Mouse (Mus musculus) adrenal gland (tissue): ENCODE results near the gene Ptk7.

Experiments
- intact Hi-C: fragments of 180-260 bp; cut with DNase I; formaldehyde crosslinking; loops from one replicate; pipeline ENCODE4 v1.15.1; 2025

Gene Ptk7

DNA sequence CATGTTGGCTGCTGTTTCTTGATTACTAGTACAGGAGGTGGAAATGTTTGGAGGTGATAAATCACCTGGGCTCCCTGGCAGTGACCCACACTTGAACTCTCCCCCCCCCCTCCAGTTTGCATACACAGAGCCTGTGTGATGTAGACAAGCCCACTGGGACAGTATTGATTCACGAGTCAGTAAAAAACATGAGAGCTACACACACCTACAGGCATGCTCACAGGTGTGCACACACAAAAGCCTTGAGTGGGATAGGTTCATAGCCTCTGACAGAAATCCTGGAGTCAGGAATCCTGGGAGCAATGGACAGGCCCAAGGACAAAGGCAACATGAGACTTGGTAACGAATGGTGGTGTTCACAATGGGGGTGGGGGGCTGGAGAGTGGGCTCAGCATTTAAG lies 17.1 kb downstream of the Ptk7 start:
- intact Hi-C loops = no loop called here

DNA sequence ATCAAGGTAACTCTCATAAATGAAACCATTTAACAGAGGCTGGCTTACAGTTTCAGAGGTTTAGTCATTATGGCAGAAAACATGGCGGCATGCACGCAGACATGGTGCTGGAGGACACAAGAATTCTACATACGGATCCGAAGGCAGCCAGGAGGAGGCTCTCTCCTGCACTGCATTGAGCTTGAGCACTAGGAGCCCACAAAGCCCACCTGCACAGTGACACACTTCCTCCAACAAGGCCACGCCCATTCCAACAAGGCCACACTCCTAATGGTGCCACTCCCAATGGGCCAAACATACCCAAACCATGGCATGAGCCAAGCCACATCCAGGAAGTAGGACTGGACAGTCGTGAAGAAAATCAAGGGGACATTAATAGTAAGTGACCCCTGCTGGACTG lies 18.0 kb downstream of the Ptk7 start:
- intact Hi-C loops = no loop called here

DNA sequence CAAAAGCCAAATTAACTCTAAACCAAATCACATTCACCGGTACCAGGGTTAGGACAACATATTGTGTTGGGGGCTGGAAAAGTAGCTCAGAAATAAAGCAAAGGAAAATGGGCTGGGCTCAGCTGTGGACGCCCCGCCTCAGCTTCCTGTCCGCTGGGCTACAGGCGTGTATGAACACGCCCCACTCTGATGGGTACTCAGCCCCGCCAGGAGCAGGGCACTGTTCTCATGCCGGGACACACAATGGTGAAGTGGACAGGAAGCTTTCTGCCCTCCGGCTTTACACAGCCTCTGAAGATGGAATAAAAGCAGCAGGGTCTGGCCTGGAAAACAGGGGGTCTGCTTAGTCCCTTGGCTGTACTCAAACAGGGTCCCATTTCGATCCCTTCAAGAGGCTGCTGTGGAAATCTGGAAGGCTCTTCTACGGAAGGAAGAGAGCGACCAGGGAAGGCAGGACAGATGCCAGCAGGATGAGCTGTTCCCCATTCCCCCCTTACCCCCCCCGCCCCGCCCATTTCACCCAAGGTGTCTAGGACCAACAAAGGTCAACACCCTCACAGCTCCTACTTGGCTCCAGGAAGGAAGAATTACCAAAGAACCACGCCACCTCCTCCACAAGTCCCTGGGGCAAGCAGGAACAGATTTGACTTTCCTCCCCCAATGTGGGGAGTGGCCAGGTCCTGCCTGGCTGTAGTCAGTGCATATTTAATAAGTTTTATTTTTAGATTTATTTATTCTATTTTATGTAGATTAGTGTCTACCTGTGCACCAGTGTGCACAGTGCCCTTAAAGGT lies 19.4 kb downstream of the Ptk7 start:
- intact Hi-C loops = no loop called here

DNA sequence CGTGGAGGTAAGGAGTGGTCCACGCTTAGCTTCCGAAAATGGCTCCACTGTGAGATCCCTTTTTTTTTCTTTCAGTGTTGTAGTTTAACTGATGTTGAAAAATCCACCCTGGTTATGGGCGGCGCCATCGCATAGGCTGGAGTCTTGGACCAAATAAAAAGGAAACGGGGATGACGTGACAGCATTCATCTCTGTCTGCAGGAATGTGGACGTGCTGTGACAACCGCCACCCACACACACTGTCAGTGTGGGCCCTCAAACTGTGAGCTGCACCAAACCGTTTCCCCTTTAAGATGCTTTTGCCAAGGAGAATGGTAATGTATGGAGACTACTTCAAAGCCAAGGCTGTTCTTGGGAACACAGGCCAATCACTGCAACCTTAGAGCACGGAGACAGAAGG lies 23.3 kb downstream of the Ptk7 start:
- intact Hi-C loops = no loop called here

DNA sequence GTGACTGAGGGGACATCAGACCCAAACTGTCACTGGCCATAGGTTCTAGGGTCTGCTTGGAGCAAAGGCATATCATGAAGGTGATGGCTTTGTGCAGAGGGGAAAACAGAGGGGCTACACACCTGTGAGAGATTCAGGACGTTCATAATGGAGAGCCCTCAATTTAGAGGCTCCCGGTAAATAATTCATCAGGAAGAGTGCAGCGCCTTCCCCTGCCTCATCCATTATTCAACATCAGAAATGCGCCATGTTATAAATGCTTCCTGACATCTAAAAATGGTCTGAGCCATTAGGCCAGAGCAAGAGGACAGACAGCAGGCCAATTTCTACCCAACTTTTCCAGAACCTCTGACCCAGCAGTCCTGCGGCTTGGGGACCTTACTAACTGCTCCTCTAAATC lies 24.2 kb downstream of the Ptk7 start:
- intact Hi-C loops = no loop called here

DNA sequence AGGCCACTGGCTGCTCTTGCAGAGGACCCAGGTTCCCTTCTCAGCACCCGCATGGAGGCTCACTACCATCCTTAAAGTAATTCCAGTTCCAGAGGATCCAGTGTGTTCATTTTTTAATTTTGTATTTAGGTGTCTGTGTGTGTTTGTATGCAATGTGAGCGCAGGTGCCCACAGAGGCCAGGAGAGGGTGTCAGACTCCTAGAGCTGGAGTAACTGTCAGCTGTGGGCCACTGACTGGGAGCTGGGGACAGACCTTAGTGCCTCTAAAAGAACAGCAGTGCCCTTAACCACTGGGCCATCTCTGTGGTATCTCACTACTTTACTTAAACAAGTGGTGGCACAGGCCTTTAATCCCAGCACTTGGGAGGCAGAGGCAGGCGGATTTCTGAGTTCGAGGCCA lies 26.1 kb downstream of the Ptk7 start:
- intact Hi-C loops = loop anchor here (5.0 kb wide), 1 partner anchor 34 kb away; no protein-coding TSS in a partner anchor

DNA sequence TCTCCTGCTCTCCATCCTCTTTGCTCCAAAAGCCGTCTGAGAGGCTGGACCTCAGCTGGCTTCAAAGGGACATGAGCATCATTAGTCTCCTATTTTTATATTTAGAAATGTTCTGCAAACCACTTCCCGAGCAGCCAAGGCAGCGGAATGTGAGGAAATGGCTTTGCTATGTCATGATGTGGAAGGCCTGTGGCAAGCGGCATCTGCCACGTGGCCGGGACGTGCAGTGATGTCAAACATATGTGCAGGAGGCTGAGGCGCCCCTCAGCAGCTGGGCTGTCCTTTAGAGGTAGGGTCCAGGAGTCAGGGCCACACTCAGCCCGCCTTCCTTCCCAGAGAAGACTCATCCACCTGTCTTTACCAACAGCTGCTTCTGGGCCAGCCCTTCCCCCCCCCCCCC lies 27.1 kb downstream of the Ptk7 start:
- intact Hi-C loops = loop anchor here (5.0 kb wide), 1 partner anchor 35 kb away; no protein-coding TSS in a partner anchor

DNA sequence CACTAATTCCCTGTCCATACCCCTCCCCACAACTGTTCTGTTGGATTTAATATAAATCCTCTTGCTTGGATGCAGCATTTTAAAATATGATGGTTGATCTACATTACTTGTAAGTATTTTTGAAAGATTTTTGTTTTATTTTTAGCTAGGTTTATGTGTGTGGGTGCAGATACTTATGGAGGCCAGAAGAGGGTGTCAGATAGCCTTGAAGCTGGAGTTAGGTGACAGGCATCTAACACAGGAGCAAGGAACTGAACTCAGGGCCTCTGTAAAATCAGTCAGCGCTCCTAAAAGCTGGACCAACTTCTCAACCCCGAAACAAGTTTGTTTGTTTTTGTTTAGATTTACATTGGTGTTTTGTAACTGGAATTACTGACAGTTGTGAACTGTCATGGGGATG lies 28.7 kb downstream of the Ptk7 start:
- intact Hi-C loops = loop anchor here (5.0 kb wide), 1 partner anchor 37 kb away; no protein-coding TSS in a partner anchor

DNA sequence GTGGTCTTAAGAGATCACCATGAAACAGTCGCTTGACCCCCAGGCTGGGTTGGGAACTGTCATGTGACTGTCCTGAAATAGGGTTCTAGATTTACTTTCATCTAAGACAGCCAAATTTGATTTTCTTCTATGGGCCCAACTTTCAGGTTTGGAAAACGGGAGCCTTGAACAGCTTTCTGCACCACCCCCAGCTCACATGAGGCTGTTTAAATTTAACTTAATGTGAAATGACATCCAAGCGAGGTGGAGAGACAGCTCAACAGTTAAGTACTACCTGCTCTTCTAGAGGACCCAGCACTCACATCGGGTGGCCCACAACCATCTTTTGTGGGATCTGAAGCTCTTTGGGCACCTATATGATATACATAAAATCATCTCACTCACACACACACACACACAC lies 30.3 kb downstream of the Ptk7 start:
- intact Hi-C loops = no loop called here

DNA sequence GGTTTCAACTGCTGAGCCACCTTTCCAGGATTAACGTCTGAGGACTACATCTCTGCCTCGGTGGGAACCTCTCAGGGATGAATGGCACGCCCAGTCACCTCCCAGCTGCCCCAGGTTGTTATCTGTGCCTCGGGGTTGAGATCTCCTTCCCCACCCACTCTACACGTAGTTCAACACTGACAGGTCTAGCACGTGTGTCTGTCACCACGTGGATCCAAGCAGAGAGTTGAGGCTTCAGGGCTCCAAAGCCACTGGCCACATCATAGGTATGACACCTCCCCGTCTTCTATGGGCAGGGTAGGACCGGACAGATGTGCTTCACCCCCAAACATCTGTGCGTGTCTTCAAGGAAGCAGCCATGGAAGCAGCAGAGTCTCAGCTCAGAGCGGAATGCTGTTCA lies 31.3 kb downstream of the Ptk7 start:
- intact Hi-C loops = no loop called here

DNA sequence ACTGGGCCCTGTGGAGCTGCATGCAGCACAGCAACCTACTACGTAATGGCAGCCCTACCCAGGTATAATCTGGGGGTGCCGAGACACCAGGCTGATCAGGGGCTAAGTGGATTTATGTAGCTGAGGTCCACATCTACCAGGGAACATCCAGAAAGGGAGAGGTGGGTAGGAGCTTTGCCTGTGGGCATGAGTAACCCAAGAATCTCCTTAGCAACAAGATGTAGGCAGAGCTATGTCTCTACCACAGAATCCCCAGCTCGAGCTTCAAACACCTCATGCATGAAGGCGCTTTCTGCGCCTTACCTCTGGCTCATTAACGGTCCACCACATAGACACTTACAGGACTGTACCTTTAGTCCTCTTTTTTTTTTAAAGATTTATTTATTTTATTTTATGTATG lies 34.0 kb downstream of the Ptk7 start:
- intact Hi-C loops = no loop called here

DNA sequence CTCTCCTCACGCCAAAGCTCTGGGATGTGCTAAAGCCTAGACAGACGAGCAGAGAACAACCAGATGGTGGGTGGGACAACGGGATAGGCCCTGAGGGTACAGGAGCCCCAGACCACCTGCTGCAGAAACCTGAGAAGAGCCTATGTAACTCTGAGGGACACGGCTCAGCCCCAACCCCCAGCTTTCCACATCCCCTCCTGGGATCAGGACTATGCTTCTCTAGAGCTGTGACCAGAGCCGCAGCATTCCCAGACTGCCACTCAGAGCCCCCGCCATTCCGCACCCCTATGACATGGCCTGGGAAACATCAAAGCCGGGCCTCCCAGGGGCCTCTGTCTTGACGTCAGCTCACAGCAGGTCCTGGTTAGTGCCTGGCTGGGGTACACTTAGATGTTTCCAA lies 34.7 kb downstream of the Ptk7 start:
- intact Hi-C loops = no loop called here

DNA sequence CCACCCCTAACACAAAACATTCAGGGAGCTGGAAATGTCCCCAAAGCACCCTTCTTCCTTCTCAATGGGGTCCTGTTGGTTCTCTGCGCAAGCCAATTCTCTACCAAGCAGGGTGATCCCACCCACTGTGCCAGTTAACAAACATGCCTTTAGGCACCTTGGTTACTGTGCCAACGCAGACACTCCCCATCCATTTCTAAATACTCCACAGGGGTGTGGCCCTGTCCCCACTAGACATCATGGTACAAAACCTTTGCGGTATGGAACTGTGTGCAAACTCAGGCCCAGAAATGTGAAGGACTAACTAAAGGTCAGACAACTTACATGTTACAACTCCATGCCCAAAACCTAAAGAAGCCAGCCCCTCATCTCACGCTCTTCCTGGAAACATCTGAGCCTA lies 36.2 kb downstream of the Ptk7 start:
- intact Hi-C loops = no loop called here

DNA sequence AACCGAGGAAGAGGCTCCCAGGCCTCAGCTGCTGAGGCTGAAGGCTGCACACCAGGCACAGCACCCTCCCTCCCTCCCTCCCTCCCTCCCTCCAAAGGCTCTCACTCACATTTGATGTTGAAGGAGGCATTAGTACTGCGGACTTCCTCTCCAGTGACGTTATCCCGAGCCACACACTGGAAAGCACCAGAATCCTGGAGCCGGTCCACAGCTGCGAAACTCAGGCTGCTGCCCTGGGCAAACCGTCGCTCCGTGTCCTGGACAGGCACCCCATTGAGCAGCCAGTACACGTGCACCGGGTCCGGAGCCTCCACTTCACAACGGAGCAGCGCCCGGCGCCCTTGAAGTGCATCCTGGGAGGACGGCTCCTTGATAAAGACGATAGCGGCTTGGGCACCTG lies 37.9 kb downstream of the Ptk7 start:
- intact Hi-C loops = no loop called here

DNA sequence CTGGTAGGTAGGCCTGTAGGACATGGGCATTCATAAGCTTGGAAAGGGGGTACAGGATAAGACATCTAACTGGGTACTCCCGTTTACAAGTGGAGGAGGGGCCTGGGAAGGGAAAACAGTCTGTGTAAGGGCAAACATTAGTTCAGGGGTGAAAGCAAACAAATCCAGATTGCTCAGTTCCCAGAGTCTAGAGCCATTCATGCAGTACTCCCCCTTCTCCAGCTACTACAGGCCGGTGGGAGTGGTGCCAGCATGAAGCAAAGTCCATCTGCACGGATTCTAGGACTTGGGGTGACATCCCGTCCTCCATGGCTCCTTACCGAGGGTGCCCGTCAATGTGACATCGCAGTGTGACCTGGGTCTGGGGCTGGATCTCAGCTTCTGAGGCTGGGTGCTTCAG lies 38.9 kb downstream of the Ptk7 start:
- intact Hi-C loops = no loop called here

DNA sequence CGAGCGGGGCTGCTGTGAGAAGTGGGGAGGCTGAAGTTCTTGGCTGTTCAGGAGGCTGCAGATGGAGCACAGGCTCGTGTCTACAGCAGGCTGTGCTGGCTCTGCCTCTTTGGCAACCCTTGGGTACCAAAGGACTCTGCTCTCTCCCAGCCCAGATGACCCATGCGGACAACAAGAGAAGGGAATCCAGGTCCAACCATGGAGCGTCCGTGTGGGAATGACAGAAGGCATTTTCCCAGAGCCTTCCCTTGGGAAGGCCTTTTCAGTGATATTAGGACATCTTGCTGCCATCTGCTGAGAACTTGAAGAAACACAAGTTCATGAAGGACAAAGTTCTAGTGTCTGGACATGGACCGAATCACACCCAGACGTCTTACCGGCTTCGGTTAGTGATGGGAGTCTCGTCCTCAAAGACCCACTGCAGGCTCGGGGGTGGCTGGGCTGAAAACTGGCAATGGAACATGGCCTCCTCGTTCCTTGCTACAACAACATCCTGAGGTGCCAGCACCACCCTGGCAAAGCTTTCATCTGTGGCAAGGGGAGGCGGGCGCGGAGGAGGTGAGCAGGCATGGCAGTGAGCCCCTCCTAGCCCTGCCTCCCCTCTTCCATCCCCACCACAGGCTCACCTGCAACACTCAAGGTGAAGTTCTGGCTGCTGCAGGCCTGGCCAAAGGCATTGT lies 39.5 kb downstream of the Ptk7 start:
- intact Hi-C loops = loop anchor here (5.0 kb wide), 1 partner anchor 62 kb away; no protein-coding TSS in a partner anchor

DNA sequence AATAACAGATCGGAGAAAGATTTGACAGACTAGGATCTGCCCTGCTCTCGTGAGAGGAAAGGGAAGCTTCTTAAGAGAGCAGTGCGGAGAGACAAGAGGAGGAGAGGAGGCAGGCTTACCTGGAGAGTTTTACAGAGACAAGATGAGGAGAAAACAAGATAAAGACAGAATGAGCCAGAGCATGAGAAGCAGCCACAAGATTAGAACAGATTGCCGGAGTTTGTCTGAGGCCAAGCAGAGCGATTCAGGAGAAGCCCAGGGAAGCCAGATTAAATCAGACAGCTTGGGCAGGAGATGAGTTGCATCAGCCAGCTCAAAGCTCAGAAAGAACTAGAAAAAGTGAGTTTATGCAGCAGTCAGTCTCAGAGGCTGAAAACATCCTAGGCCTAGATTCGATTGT lies 40.4 kb downstream of the Ptk7 start:
- intact Hi-C loops = loop anchor here (5.0 kb wide), 1 partner anchor 62 kb away; no protein-coding TSS in a partner anchor

DNA sequence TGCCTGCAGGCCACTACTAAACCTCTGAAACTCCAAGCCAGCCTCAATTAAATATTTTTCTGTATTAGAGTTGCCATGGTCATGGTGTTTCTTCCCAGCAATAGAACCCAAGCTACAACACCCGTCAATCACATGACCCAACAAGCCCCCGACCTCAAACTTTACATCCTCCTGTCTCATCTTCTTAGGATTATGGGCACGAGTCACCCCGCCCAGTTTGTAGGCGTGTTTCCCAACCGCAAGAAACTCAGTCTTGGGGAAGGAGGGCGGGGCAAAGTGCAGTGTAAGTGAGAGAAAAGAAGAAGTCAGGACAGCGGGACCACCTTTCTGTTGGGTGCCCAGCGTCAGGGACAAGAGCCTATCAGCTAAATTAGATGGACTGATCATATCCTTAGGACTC lies 41.1 kb downstream of the Ptk7 start:
- intact Hi-C loops = loop anchor here (5.0 kb wide), 1 partner anchor 61 kb away; no protein-coding TSS in a partner anchor

DNA sequence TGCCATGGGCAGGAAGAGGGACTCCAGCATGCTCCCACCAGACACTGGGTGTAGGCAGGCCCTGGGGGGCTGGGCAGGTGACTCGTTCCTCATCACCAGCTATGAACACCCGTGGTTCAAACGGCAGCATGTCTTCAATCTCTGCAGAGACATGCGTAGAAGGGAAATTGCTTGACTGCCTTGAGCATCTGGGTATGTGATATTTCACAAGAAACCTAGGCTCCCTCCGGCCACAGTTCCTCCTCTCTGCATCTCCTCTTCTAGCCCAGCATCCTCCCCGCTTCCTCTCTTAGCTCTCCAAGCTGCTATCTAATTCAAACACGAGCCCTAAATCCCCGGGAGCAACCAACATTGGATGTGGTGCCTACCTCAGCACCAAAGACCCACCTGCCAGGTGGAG lies 43.0 kb downstream of the Ptk7 start:
- intact Hi-C loops = loop anchor here (5.0 kb wide), 1 partner anchor 59 kb away; no protein-coding TSS in a partner anchor

DNA sequence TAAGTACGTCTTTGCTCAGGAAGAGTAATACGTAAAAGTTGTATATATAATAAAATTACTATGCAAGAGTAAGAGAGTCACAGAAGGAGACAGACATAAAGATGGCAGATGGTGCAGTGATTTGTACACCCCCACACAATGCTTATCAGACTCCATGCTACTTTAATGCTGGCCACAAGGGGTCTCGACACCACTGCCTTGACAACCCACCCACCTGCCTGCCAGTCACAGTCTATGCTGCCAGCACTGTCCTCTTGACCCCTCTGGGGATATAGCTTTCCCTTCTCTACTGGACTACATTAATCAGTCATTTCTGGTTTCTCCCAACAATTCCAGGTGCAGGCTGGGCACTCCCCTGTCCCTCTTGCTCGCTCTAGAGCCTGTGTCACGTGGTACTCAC lies 50.7 kb downstream of the Ptk7 start:
- intact Hi-C loops = no loop called here

DNA sequence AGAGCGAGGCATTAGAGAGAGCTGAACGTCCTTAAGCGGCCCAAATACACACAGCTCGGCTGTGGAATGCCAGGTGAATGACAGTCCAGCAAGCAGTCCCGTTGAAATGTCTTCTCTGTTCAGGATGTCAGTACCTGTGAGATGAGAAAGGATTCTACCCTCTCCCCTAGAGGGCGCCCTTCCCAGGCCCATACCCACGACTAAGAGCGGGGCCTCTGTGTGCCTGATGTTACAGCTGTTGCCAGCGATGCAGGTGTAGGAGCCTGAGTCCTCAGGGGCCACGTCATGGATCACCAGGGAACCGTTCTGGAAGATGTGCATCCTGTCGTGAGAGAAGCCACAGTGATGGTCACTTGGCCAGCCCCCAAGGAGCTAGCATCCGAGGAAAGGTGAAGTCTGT lies 53.2 kb downstream of the Ptk7 start:
- intact Hi-C loops = no loop called here

DNA sequence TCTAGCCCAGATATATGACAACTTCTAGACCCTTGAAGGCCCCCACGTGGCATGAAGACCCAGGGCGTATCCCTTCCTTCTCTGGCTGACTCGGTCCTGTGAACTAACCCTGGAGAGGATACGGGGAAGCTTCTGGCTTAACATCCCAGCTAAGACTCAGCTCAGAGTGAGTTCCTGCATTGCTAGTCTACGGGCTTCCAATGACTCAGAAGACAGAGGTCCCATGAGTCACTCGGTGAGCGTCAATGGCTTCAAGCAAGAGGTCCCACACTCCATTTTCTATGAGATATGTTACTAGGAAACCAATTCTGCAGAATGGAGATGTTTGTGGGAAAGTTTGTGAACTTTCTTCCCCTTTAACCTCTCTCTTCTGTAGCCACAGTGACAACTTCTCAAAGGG lies 54.8 kb downstream of the Ptk7 start:
- intact Hi-C loops = no loop called here

DNA sequence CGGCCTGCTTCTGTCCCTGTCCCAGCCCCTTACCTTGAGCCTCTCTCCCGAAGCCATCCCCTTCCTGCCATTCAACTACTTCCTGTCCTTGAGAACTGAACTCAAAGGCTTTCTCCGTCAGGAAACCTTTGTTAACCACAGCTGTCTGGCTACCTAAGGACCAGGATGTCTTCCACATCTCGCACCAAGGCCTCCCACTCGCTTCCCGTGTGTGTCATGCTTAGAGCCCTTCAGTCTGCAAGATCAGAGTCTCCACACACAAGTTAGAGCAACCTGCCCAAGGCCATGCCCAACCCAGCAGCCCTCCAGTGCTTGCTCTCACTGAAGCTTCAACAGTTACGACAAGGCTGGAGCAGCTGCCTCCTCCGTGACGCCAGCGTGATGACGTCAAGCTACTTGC lies 58.3 kb downstream of the Ptk7 start:
- intact Hi-C loops = no loop called here
